Mouse (Mus musculus) cortical plate, adult 2 months (tissue): ENCODE data around the gene Adipoq.

Experiments used
- CTCF ChIP-seq: fragments of 200-500 bp; IDR thresholded peaks from 2 replicates; pipeline ENCODE4 v1.5.1; 2011; ENCODE audit warnings: mild to moderate bottlenecking, control low read depth, low read length; ENCODE audit not compliant: insufficient read depth; ENCODE audit errors: extremely low read depth
- POLR2A ChIP-seq: fragments of 200-500 bp; IDR thresholded peaks from 2 replicates; pipeline ENCODE4 v1.6.1; 2011; ENCODE audit warnings: mild to moderate bottlenecking, low read length, control low read depth; ENCODE audit not compliant: insufficient read depth; ENCODE audit errors: extremely low read depth

DNA sequence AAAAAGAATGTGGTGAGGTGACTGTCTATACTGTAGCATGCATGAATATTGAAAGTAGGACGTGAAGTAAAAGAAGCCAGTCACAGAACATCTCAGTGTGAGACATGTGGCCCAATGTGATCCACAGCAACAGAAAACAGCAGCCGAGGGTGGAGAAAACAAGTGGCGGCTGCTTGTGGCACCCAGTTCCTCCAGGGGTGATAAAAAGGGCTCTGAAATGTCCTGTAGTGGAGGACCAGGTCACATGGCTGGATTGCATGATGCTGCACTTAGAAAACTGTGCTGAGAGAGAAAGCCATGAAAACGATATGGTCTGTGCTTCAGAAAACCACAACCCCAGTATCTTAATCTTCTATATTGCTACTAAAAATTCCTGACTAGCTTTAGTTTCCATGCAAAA, 34.7 kb downstream of the Adipoq start:
- TF ChIP-seq CTCF (no peak), POLR2A (no peak)
